Mouse (Mus musculus) adipocyte (in vitro differentiated cells): ENCODE data around the gene Fam189a1.

Source experiments
- DNase-seq: peaks from one replicate; pipeline ENCODE4 v3.0.0-alpha.2; 2016; ENCODE audit warnings: low spot score

The Fam189a1 gene

GRCm38 (mm10) chr7:65104207-65105096, 51.9 kb downstream of the Fam189a1 start:
- DNase-seq, result no peak

GRCm38 (mm10) chr7:65101661-65102060, 54.7 kb downstream of the Fam189a1 start:
- DNase-seq, result peak; percentile 23

DNA sequence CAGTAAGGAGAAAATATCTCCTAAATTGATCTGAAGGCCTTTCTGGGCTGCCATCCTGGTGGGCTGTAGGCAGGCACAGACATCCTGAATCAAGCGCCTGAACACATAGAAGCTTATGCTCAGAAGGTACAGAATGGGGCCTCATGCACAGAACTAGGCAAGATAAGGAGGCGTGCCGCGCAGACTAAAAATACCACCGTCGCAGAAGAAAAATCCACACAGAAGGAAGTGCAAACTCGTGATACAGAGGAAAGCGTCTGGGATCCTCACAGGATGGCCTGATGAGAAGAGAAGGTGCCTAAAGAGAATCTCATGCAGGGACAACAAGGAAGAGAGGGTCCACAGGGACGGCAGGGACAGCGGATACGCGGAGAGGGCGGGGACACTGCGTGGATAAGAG, 58.7 kb downstream of the Fam189a1 start:
- no peak for DNase-seq

GRCm38 (mm10) chr7:65095631-65096107, 60.7 kb downstream of the Fam189a1 start:
- peak; percentile 58 for DNase-seq

GRCm38 (mm10) chr7:65093314-65093713, 63.1 kb downstream of the Fam189a1 start:
- no peak for DNase-seq

DNA sequence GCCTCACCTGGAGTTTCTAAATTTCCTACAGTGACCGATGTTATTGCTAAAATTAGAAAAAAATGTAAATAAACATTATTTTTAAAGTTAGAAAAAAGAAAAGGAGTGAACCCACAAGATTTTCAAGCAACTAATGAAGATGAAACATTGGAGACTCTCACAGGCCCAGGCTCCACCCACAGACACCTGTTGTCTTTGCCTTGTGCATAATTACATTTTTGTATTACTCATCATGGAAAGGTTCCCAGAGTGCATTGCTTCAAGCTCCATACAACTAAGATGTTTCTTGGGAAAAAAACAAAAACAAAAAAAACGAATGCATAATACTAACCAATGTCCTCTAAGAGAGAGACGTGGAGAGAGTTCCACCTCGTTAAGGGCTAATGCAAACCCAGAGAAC, 64.9 kb downstream of the Fam189a1 start:
- no peak for DNase-seq

DNA sequence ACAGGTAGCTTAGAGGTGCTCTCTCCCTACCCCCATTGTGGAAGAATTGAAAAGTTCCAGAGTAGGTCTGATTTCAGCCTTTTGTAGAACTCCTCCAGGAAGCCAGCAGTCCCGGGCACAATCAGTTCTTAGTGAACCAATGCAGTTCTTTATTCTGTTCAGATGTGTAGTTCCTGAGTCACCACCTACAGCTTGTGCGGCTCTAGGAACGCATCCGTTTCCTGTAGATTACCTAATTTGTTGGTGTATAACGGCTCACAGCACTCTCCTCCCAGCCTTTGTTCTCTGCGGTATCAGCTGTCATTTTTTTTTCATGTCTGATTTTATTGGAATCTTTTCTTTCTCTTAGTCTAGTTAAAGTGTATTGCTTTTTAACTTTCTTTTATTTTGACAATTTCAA, 70.4 kb downstream of the Fam189a1 start:
- DNase-seq, result no peak

GRCm38 (mm10) chr7:65082778-65083091, 73.6 kb downstream of the Fam189a1 start:
- no peak for DNase-seq

- peak; percentile 18 for DNase-seq
Observed at GRCm38 (mm10) chr7:65081979-65082777, 74.2 kb downstream of the Fam189a1 start.

DNA sequence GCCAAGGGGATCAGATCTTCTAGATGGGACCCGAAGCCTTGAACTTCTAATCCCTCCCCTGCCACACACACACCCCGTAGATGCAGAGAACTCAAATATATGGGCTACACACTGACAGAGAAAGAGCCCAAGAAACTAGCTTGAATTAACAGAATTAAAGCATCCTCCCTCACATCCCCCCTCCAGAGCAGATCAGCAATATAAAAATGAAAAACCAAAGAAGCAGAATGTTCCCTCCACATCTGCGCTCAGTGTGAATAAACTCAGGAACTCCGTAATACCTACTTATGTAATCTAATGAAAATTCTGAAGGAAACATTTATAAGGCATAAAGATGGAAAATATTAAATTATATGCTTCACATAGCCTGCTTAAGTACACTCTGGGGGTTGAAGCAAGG, 80.2 kb downstream of the Fam189a1 start:
- no peak for DNase-seq

- DNase-seq, result no peak
Observed at GRCm38 (mm10) chr7:65074194-65074593, 82.2 kb downstream of the Fam189a1 start.

DNA sequence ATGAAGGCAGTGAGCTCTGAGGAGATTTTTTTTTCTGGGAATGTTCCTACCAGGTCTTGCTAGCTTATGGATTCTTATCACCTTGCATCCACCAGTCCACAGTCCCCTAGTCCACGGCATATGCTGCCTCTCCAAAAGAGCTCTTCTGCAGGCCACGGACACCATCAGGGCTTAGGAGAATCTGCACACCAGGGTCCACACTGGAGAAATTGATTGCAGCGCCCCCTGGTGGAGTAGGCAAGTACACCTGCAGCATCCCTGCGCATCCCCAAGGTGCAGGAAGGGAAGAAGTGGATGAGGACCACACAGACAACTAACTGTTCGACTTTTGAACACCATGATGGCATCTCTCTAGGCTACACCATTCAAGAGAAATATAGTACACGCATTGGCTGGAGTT, 82.8 kb downstream of the Fam189a1 start:
- no peak for DNase-seq

GRCm38 (mm10) chr7:65066211-65066610, 90.2 kb downstream of the Fam189a1 start:
- no peak for DNase-seq

DNA sequence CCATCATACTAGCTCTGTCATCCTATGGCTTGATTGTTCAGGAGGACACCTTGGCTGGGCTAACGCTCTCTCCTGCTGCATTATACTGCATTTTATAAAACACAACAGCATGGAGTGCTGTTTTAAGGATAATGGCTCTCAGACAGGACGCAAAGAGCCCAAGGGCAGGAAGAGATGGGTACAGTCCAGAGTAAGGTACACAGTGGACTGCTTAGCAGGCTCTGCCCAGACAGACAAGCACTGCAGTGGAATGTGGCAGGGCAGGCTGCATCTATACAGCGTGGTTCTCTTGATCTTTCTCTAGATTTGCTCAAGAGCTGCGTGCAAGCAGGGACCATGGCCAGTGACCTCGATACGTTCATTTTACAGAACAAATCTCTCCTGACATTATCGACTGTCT, 90.9 kb downstream of the Fam189a1 start:
- no peak for DNase-seq

GRCm38 (mm10) chr7:65064638-65065037, 91.7 kb downstream of the Fam189a1 start:
- DNase-seq, result no peak

DNA sequence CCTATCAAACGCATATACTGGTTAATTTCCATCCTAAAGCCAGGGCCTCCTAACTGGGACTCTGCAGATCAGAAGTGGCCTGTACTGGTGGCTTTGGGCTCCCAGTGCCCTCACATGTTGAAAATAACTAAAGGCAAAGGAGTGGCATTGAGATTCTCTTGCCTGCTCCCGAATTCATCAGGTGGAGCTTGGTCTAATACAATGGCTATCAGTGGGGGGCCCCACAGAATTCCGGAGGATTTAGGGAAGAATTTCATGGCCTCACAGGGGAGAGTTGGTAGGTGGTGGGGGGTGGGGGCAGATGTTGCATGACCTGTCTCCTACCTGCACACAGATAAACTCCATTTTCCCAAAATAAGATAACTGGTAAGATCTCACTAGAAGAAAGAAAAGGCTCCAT, 92.3 kb downstream of the Fam189a1 start:
- no peak for DNase-seq

DNA sequence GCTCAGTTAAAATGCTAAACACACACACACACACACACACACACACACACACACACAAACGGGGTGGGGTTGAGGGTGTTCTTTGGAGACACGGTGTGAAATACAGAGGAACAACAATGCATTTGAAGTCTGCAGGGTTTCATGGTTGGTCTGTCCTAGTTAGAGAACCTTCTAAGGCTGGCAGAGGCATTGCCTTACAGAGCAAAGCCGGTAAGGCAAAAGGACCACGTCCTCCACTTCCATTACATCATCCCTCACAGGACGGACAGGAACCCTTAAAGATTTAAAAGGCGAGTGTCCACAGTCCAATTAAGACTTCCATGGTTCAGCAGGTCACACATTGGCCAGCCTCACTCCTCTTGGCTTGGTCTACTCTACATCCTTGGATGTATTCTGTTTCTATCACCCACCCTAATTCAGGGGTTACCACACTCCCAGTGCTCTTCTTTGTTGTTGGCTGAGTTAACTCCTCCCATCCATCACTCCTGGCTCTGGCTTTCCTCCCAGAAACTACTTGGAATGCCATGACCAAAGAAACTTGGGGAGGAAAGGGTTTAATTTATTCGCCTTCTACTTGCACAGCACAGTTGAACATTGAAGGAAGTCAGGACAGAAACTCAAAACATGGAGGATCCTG, 96.1 kb downstream of the Fam189a1 start:
- DNase-seq, result no peak

DNA sequence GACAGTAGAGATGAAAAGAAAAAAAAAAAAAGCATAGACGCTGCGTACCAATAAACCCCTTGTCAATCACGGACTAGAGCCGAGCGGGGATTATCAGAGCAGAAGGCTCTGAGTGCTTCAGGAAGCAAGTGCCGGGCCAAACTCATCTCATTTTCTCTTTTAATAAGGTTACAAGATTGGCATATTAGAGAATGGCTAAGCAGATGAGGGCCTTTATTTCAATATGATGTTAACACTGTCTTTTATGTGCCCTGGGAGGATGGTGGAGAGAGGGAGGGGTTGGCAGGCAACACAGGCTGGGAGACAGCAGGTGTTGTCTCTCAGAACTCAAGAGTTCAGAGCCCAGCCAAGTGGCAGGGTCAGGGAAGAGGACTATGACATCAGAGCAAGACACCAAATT, 99.5 kb downstream of the Fam189a1 start:
- no peak for DNase-seq

GRCm38 (mm10) chr7:65051986-65052385, 104.4 kb downstream of the Fam189a1 start:
- DNase-seq, result no peak

- no peak for DNase-seq
Observed at GRCm38 (mm10) chr7:65049236-65049954, 107.0 kb downstream of the Fam189a1 start.

DNA sequence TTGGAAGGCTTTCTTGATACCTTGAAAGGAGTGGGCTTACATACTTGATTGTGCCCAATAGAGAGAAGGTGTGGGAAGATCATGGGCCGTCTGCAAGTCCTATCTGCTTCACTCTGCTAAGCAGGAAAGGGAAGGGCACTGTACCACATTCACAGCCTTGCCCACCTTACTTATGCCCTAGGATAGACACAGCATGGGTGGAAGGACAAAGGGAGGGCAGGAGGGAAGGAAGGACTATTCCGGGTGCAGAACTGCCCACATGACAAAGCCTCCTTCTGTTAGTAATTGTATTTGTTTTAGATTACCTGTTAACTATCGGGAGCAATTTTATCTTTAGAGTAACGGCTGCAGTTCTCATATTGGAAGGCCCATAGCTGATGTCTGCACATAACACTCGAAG, 108.7 kb downstream of the Fam189a1 start:
- no peak for DNase-seq

GRCm38 (mm10) chr7:65046690-65047089, 109.7 kb downstream of the Fam189a1 start:
- DNase-seq, result no peak
